In genomic region chr10:40887316-40887715, GRCm38 (mm10) we compare ENCODE assay signal across 17 mouse cellular contexts. TPM values are rescaled to one million over a fixed set of nuclear protein-coding genes. Genes with fewer than 3 reads are reported as not detected.
DNase-seq lines count a peak whose midpoint lies in the region; ATAC-seq and TF ChIP-seq lines count a peak whose summit lies in the region.
"Had no signal": no experiment of that assay in that cellular context is flagged by ENCODE, and none has a peak within 500 bp of the region (broad histone marks: within the 10 kb centered on the region; RNA-seq: fewer than 3 reads in every experiment).

No protein-coding gene starts in this region.

- ATAC-seq in midbrain, embryonic 14.5 days (ENCODE audit: low FRiP score, low TSS enrichment) = no peak
- ATAC-seq: forebrain, embryonic 14.5 days; inflammation-experienced regulatory T-cells, adult 6 months had no signal

- no peaks in the 10 kb centered on the region for H3K36me3 ChIP-seq in midbrain, embryonic 14.5 days (ENCODE audit: control insufficient read depth, insufficient read depth, low read length)
- no peaks in the 10 kb centered on the region for H3K36me3 ChIP-seq in midbrain, embryonic 10.5 days
- no peaks in the 10 kb centered on the region for H3K36me3 ChIP-seq in limb, embryonic 10.5 days
- H3K36me3 ChIP-seq: embryonic facial prominence, embryonic 10.5 days; heart, embryonic 12.5 days had no signal

- peak overlapping the region; percentile 58 for H3K4me3 ChIP-seq in layer of hippocampus, adult 2 months
- H3K4me3 ChIP-seq in midbrain, embryonic 14.5 days (replicated peaks; ENCODE audit: low read depth, low read length) = no peak overlapping the region
- H3K4me3 ChIP-seq in midbrain, embryonic 10.5 days = no peak overlapping the region
- no peak overlapping the region for H3K4me3 ChIP-seq in limb, embryonic 10.5 days
- H3K4me3 ChIP-seq: embryonic facial prominence, embryonic 10.5 days; gastrocnemius, adult 2 months; heart, embryonic 12.5 days had no signal

- no peaks in the 10 kb centered on the region for H3K27me3 ChIP-seq in midbrain, embryonic 14.5 days (ENCODE audit: control insufficient read depth, insufficient read depth, low read length)
- H3K27me3 ChIP-seq in midbrain, embryonic 10.5 days (ENCODE audit: low read depth, poor library complexity, severe bottlenecking) = no peaks in the 10 kb centered on the region
- no peaks in the 10 kb centered on the region for H3K27me3 ChIP-seq in limb, embryonic 10.5 days (ENCODE audit: low read depth, poor library complexity, severe bottlenecking)
- H3K27me3 ChIP-seq: heart, embryonic 12.5 days had no signal

- TF ChIP-seq CTCF in layer of hippocampus, adult 2 months (conservative IDR thresholded peaks at IDR 0.05) = no peak

- no peak overlapping the region for H3K9ac ChIP-seq in midbrain, embryonic 14.5 days (replicated peaks; ENCODE audit: low read length)
- H3K9ac ChIP-seq: heart, embryonic 12.5 days had no signal

- no peaks in the 10 kb centered on the region for H3K9me3 ChIP-seq in midbrain, embryonic 14.5 days (ENCODE audit: control insufficient read depth, low read length)
- H3K9me3 ChIP-seq in midbrain, embryonic 10.5 days (replicated peaks) = no peaks in the 10 kb centered on the region
- no peaks in the 10 kb centered on the region for H3K9me3 ChIP-seq in limb, embryonic 10.5 days (replicated peaks)
- H3K9me3 ChIP-seq: embryonic facial prominence, embryonic 10.5 days; heart, embryonic 12.5 days had no signal

- peak overlapping the region; percentile 20; the same call in 1 of the 2 replicates for H3K4me2 ChIP-seq in midbrain, embryonic 14.5 days (ENCODE audit: low read length)
- H3K4me2 ChIP-seq: heart, embryonic 12.5 days had no signal

- peak; percentile 44 to 54 for DNase-seq in cerebellum, postnatal 10 days
- DNase-seq in cerebellum, adult 11 months = no peak
- DNase-seq in layer of hippocampus, adult 2 months (ENCODE audit: low spot score in 2 of 2) = no peak
- DNase-seq in layer of hippocampus, postnatal 36 days = no peak
- no peak for DNase-seq in midbrain, embryonic 14.5 days
- no peak for DNase-seq in midbrain, embryonic 10.5 days (ENCODE audit: low spot score)
- DNase-seq in limb, embryonic 10.5 days (ENCODE audit: low spot score) = no peak
- DNase-seq: adrenal gland, postnatal 14 days; cerebellum, adult 8-10 months; cerebellum, postnatal 36 days; gastrocnemius, adult 2 months; gastrocnemius, postnatal 25 days had no signal

- 27% methylated on average over 2 of the region's 2 CpGs for WGBS in midbrain, embryonic 14.5 days
- WGBS in midbrain, embryonic 10.5 days = 51% methylated on average over 2 of the region's 2 CpGs
- 92% methylated on average over 2 of the region's 2 CpGs for WGBS in limb, embryonic 10.5 days

- H3K27ac ChIP-seq in layer of hippocampus, adult 2 months = peak overlapping the region; percentile 76
- H3K27ac ChIP-seq in midbrain, embryonic 14.5 days (replicated peaks; ENCODE audit: low read depth, low read length) = no peak overlapping the region
- H3K27ac ChIP-seq in midbrain, embryonic 10.5 days (replicated peaks) = no peak overlapping the region
- H3K27ac ChIP-seq in limb, embryonic 10.5 days = no peak overlapping the region
- H3K27ac ChIP-seq: embryonic facial prominence, embryonic 10.5 days; gastrocnemius, adult 2 months had no signal

- H3K4me1 ChIP-seq in midbrain, embryonic 14.5 days (ENCODE audit: control insufficient read depth, insufficient read depth, low read length) = 0 out of 2 replicates have a peak, but pooled peaks cover 4% of the 10 kb centered on the region
- H3K4me1 ChIP-seq in midbrain, embryonic 10.5 days = peaks cover 23% of the 10 kb centered on the region
- H3K4me1 ChIP-seq in limb, embryonic 10.5 days = peaks cover 4% of the 10 kb centered on the region; the same call in 1 of the 2 replicates
- H3K4me1 ChIP-seq: heart, embryonic 12.5 days had no signal

RNA-seq across cellular contexts. Expression of gene Wasf1, which starts 4.0 kb away (rescaled TPM):
- total RNA-seq in layer of hippocampus, adult 2 months (2021) = 100 to 1,000 TPM; 412 to 418 TPM
- 100 to 1,000 TPM; 390 TPM for total RNA-seq in layer of hippocampus, postnatal 36 days (2021)
- polyA plus RNA-seq in midbrain, embryonic 14.5 days (2014; fragmentation: Nextera tagmentation; extraction: Ambion mirVana) = 95.5 and 116 TPM in 2 replicates
- 52.9 and 61.0 TPM in 2 replicates for polyA plus RNA-seq in midbrain, embryonic 10.5 days (2016; fragmentation: Nextera tagmentation; extraction: Ambion mirVana)
- 43.4 and 48.6 TPM in 2 replicates for polyA plus RNA-seq in limb, embryonic 10.5 days (2016; fragmentation: Nextera tagmentation; extraction: Ambion mirVana)
- total RNA-seq: granulocyte monocyte progenitor cell, adult 5-6 weeks had no signal

RNA-seq across cellular contexts. Expression of gene Cdc40, which starts 4.2 kb away (rescaled TPM):
- 10 to 100 TPM; 67.1 to 73.9 TPM for total RNA-seq in layer of hippocampus, adult 2 months (2021)
- total RNA-seq in layer of hippocampus, postnatal 36 days (2021) = 10 to 100 TPM; 57.2 to 60.0 TPM
- polyA plus RNA-seq in midbrain, embryonic 14.5 days (2014; fragmentation: Nextera tagmentation; extraction: Ambion mirVana) = 22.4 and 26.8 TPM in 2 replicates
- polyA plus RNA-seq in midbrain, embryonic 10.5 days (2016; fragmentation: Nextera tagmentation; extraction: Ambion mirVana) = 34.1 and 34.8 TPM in 2 replicates
- polyA plus RNA-seq in limb, embryonic 10.5 days (2016; fragmentation: Nextera tagmentation; extraction: Ambion mirVana) = 38.7 and 40.5 TPM in 2 replicates

Comparison
In these comparisons a context has a peak if more than half of its experiments do, and no peak if none do; other contexts are left out.
1. DNase-seq: peak in cerebellum, postnatal 10 days (2 of 2); none in cerebellum, adult 11 months (single experiment), layer of hippocampus, adult 2 months (0 of 2), layer of hippocampus, postnatal 36 days (0 of 2), midbrain, embryonic 14.5 days (single experiment), midbrain, embryonic 10.5 days (single experiment) and limb, embryonic 10.5 days (single experiment).